Mouse (Mus musculus) R1 (cell line): ENCODE results near the gene Sec62.

Experiments used
- DNase-seq: peaks from one replicate; pipeline ENCODE4 v3.0.0-alpha.2; 2018; ENCODE audit warnings: low read depth, low spot score

The Sec62 gene

DNA sequence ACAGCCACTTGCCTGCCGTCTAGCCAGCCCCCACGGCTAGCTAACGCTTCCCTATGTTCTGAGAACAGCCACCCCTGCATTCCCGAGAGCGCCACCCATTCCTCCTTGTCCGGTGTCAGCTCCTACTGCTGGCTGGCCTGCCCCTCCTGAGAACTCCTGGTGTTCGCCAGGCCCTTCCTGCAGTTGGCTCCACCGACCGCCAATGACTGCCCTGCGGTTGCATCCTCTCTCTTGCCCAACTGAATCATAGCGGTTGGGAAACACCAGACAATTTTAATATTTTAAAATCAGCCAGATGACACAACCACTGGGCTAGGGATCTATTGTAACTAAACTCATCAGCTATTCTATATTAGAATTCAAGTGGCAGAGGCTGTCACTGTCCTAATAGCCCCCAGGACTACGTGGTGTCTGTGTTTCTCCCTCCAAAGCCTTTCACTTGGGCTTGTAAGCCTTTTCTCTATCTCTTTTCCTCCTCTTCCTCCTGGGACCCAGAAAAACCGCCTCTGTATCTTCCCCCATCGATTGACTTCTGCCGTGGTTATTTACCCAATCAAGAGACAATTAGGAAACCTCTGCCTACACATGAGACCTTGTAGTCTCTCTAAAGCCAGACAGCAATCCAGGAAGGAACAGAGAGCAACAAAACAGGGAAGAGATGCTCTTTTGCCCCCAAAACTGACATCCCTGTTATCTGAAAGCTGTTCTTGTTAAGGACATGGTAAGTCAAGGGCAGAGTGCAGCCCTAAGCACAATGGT is 39.4 kb downstream of the Sec62 start:
- DNase-seq: no peak

DNA sequence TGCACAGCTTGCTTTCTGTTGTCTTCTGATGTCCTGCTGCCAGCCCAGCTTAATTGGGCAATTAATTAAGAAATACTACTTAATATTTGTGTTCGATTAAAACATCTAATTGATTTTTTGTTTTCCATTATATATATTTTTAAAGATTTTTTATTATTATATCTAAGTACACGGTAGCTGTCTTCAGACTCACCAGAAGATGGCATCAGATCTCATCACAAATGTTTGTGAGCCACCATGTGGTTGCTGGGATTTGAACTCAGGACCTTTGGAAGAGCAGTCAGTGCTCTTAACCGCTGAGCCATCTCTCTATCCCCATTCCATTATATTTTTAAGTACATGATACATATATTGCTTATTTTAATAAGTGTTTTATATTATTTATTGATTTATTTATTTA is 40.6 kb downstream of the Sec62 start:
- DNase-seq: no peak

- no peak for DNase-seq
Observed at GRCm38 (mm10) chr3:30845755-30846154, 53.1 kb downstream of the Sec62 start.

GRCm38 (mm10) chr3:30847413-30847812 is 54.7 kb downstream of the Sec62 start:
- no peak for DNase-seq

DNA sequence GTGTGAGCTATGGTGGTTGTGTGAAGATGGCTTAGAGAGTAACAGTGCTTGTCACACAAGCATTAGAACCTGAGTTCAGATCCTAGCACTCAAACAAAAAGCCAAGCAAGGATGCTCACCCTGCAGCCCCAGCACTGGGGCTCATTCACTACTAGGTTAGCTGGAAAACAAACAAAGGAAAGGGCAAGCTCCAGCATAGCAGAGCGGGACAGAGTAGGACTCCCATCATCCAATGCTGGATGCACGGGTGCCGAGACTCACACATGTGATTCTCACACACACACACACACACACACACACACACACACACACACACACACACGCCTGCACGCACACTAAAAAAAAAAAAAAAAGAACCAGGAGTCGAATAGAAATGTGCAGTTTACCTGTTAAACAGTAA is 58.7 kb downstream of the Sec62 start:
- DNase-seq: no peak

- no peak for DNase-seq
Observed at GRCm38 (mm10) chr3:30853596-30853995, 60.9 kb downstream of the Sec62 start.

GRCm38 (mm10) chr3:30855604-30856458 is 63.2 kb downstream of the Sec62 start, which contains the start of gene Gpr160:
Gene Gpr160 (plus strand): TSS chr3:30855950.
- DNase-seq: peak; percentile 91

DNA sequence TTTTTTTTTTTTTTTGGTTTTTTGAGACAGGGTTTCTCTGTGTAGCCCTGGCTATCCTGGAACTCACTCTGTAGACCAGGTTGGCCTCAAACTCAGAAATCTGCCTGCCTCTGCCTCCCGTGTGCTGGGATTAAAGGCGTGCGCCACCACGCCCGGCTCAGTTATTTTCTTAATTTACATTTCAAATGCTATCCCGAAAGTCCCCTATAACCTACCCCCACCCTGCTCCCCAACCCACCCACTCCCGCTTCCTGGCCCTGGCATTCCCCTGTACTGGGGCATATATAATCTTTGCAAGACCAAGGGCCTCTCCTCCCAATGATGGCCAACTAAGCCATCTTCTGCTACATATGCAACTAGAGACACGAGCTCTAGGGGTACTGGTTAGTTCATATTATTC is 66.9 kb downstream of the Sec62 start:
- peak; percentile 63 for DNase-seq

DNA sequence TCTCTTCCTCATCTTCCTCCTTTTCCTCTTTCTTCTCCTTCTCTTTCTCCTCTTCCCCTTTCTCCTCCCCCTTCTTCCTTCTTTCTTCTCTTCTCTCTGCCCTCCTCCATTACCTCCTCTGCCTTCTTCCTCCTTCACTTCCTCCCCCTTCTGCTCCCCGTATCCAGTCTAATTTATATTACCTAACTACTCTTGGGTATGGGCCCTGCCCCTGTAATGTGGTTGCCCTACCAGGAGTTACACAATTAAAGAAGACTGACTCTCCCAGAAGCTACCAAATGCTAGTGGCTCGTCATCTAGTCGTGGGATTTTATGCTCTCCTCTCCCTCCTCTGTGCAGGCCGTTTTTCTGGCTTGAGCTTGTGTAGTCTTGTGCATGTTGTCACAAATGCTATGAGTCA is 68.0 kb downstream of the Sec62 start:
- DNase-seq: no peak

- DNase-seq: no peak
Observed at GRCm38 (mm10) chr3:30863712-30864435, 71.2 kb downstream of the Sec62 start.

DNA sequence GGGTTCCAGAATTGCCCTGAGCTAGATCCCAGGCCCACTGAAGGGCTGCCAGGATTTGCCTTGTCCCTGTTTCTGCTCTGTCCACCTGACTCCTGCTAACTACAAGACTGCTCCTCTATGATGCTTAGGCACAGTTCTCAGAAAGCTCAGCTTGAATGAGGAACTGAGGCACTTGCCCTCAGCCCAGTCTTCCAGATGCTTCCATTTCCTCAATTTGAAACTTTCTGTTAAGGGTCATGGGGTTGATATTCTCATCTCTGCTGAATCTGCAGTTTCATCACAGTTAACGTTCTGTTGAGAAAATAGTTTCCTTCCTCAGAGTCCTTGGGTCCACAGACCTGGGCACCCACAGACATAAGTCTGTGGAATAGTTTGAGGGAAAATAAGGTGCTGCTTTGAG is 72.0 kb downstream of the Sec62 start:
- no peak for DNase-seq

DNA sequence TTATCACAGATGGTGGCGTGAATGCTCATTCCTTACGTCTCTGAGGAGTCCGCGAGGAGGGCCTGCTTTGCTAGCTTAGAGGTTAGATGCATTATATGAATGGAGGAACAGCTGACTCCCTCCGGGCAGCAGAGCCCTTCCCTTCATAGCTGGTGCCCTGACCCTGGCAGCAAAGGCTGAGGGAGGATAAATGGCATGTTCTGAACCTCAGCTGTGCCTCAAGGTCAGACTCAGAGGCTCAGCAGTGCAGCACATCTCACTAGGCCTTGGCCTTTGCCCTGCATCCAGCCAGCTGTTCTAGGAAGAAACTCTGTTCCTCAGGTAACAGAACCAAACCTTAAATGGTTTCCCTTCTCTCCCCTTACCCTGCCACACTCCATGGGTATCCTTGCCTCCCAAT is 75.5 kb downstream of the Sec62 start:
- DNase-seq: no peak

DNA sequence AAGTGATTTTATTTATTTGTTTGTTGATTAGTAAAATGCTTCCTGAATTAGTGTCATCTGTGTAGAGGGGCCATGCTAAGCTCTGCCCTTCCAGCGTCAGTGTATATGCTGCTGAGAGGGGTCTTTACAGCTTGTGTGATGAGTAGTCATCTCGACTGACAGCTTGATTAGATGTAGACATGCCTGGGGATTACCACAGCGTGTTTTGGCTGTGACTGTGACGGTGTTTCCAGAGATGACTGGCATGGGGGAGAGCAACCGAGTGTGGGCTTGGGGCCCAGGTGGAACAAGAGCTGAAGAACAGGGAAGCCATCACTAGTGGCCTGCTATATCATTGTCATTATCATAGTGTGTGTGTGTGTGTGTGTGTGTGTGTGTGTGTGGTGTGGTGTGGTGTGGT is 76.0 kb downstream of the Sec62 start:
- no peak for DNase-seq

DNA sequence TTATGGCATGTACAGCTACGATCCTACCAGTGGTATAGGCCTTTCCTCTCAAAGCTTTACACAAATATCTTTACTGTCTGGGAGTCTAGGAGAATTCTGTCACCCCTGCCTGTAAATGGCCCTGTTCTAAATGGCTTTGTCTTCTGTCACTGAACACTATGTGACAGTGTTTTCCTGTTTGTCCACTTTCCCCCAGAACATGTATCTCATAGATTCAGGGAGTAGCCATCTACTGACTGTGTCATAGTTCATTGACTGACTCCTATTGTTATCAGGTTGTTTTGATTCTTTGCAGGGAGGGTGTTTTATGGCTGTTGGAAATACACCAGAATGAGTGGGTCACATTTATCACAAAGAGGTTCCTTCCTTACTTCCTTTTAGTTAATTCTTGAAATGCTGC is 77.3 kb downstream of the Sec62 start:
- DNase-seq: no peak
